Mouse (Mus musculus) spleen, adult 2 months (tissue): ENCODE measurements at regions not wholly inside any gene's neighbourhood (a gene's known extent, or its start where the extent isn't known, plus 50 kb on each side); places are given as distances from the start of the nearest gene placed in this dataset.

Experiments
- DNase-seq, 2 experiments: peaks; one replicate each; pipeline versions ENCODE4 v3.0.0 to v3.0.0-alpha.2; 2012 to 2021; ENCODE audit warnings: low spot score in 2 of 2, low read depth in 1 of 2
- H3K27ac ChIP-seq: fragments of 200-500 bp; 2 replicates; pipeline ENCODE4 v1.5.1; 2012; ENCODE audit warnings: low read length, inconsistent platforms; ENCODE audit not compliant: insufficient read depth
- H3K27me3 ChIP-seq: fragments of 200-500 bp; 2 replicates; pipeline ENCODE4 v1.6.1; 2012; ENCODE audit warnings: mild to moderate bottlenecking, moderate library complexity, low read length, inconsistent platforms; ENCODE audit not compliant: control insufficient read depth, insufficient read depth
- H3K36me3 ChIP-seq: fragments of 200-500 bp; 2 replicates; pipeline ENCODE4 v1.6.1; 2012; ENCODE audit warnings: mild to moderate bottlenecking, low read length, inconsistent platforms; ENCODE audit not compliant: control insufficient read depth, insufficient read depth
- H3K4me1 ChIP-seq: fragments of 200-500 bp; 2 replicates; pipeline ENCODE4 v1.6.1; 2011; ENCODE audit warnings: inconsistent platforms; ENCODE audit not compliant: control insufficient read depth, insufficient read depth, insufficient read length
- H3K4me3 ChIP-seq: fragments of 200-500 bp; 2 replicates; pipeline ENCODE4 v1.5.1; 2011; ENCODE audit warnings: mild to moderate bottlenecking, inconsistent platforms; ENCODE audit not compliant: insufficient read depth, insufficient read length; ENCODE audit errors: extremely low read depth
- CTCF ChIP-seq: fragments of 200-500 bp; IDR thresholded peaks from 2 replicates; pipeline ENCODE4 v1.5.1; 2011; ENCODE audit warnings: mild to moderate bottlenecking, inconsistent platforms; ENCODE audit not compliant: insufficient read depth, insufficient read length, insufficient replicate concordance; ENCODE audit errors: extremely low read depth
- POLR2A ChIP-seq: fragments of 200-500 bp; IDR thresholded peaks from 2 replicates; pipeline ENCODE4 v1.6.1; 2011; ENCODE audit warnings: low read depth, low read length, inconsistent platforms
- WGBS: fragments of 180-500 bp; shearing (Covaris S2); methylation state at CpG from one replicate; pipeline ENCODE4 v1.1.7; 2018; 5-methylcytosine and 5-hydroxymethylcytosine counted together

DNA sequence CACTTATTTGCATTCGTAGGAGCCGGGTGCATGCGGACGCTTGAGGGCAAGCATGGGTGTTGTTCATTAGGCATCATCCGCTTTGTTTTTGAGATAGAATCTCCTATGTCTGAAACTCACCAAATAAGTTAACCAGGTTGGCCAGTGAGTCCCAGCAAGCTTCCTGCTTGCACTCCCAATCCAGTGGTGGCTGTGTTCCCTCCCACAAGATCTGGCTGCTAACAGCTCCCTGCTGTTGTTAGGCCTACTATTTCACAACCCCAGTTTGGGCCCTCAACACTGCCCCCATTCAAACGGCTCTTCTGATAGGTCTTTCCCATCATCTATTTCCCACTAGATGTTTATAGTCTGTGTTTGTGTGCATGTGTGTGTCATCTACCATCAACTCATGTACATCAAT, 56.3 kb upstream of the Rgma start:
- no peaks in the 10 kb centered on the region for H3K36me3 ChIP-seq
- DNase-seq = no peak
- TF ChIP-seq POLR2A = no peak
- no peak for TF ChIP-seq CTCF
- no peak overlapping the region for H3K27ac ChIP-seq
- no peaks in the 10 kb centered on the region for H3K4me1 ChIP-seq
- no peak overlapping the region for H3K4me3 ChIP-seq
- 90% methylated on average over 6 of the region's 6 CpGs for WGBS
- H3K27me3 ChIP-seq = no peaks in the 10 kb centered on the region

DNA sequence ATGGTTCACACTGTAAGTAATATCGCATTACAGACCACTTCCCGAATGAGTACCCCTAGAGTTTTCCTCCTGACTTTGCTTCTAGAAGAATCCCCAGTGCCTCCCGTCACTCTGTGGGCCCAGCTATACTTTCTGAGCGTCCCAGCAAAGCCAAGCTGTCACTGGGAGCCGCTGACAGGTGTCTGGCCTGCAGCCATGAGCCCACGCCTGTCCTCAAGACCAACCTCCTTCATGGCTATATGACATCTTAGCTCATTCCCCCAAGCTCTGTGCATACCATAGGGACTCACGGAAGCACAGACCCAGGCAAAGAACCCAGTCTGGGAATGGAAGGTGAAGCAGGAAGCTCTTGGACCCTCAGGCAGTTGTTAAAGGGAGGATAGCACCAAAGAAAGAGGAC, 55.3 kb upstream of the Rgma start:
- WGBS = 83% methylated on average over 7 of the region's 7 CpGs
- no peaks in the 10 kb centered on the region for H3K36me3 ChIP-seq
- TF ChIP-seq CTCF = no peak
- TF ChIP-seq POLR2A = no peak

DNA sequence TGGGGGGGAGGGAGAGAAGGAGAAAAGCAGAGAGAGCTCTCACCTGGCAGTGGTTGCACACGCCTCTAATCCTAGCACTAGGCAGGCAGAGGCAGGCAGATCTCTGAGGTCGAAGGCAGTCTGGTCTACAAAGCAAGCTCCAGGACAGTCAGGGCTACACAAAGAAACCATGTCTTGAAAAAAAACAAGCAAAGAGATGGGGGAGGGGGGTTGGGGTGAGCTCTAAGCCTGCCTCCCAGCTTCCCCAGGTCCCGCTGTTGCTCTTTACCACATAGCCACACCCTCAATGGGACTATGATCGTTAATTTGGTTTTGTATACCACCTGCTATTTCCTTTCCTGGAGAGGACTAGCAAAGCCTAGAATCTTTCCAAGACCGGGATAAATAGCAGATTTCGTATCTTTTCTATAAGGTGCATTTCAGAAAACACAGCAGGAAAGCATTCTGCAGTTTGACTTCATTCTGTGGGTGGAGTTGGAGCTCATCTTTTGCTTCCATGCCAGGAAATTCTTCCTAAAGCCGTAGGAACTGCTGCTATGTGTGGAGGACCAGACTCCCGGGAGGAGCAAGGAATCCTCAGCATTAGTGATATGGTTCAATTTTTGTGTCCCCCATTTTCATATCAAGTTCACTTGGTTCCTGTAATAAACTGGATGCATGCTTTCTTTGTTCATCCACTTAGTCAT, 52.7 kb upstream of the Rgma start:
- WGBS = 84% methylated on average over 8 of the region's 8 CpGs
- H3K36me3 ChIP-seq = no peaks in the 10 kb centered on the region

More for the DNA sequence above, 55.3 kb upstream of the Rgma start:
- Histone ChIP-seq H3K4me3 (no peak overlapping the region), H3K4me1 (no peaks in the 10 kb centered on the region), H3K27me3 (no peaks in the 10 kb centered on the region), H3K27ac (no peak overlapping the region)
- no peak for DNase-seq

DNA sequence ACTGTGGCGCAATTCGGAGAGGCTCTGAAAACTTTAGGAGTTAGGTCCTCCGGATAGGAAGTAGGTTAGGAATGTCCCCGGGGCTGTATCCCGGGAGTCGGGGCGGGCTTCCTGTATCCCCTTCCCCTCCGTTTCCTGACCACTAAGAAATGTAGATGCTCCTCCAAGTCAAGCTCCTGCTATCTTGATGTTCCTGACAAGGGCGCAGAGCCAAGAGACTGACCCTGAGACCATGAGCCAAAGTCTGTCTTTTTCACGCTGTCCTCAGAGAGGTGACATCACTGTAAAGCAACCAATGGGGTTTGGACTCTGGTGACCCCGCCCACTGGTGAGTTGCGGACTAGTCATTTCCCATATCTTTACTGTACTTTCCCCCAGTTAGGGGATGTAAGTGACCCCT, 51.8 kb upstream of the Rgma start:
- TF ChIP-seq POLR2A = no peak
- TF ChIP-seq CTCF = no peak
- 41% methylated on average over 12 of the region's 12 CpGs for WGBS

More for the DNA sequence above, 52.7 kb upstream of the Rgma start:
- Histone ChIP-seq H3K4me1 (no peaks in the 10 kb centered on the region), H3K27me3 (no peaks in the 10 kb centered on the region), H3K27ac (no peak overlapping the region), H3K4me3 (no peak overlapping the region)
- no peak for DNase-seq
- TF ChIP-seq POLR2A (no peak), CTCF (no peak)

DNA sequence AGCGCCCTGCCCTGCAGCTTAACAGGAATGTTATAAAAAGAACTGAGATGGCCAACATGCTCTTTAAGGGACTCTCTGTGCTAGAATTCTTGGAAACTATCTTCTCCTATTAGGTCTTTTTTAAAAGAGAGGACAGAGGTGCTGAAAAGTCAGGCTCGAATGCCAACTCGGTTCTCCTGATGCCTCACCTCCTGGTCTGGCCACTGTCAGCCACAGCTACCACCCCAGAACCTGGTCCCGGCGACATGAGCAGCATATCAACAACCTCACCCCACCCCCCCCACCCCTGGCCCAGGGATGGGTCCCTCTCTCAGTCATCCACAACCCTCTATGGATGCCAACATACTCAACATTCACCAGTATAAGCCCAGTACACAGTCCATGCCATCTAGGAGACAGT, 49.8 kb upstream of the Rgma start:
- no peak overlapping the region for H3K27ac ChIP-seq
- WGBS = 89% methylated on average over 5 of the region's 5 CpGs
- no peaks in the 10 kb centered on the region for H3K36me3 ChIP-seq
- no peak for DNase-seq
- no peak for TF ChIP-seq POLR2A
- TF ChIP-seq CTCF = no peak
- no peaks in the 10 kb centered on the region for H3K4me1 ChIP-seq
- no peaks in the 10 kb centered on the region for H3K27me3 ChIP-seq
- no peak overlapping the region for H3K4me3 ChIP-seq

More for the DNA sequence above, 51.8 kb upstream of the Rgma start:
- Histone ChIP-seq H3K27me3 (no peaks in the 10 kb centered on the region), H3K36me3 (no peaks in the 10 kb centered on the region), H3K27ac (no peak overlapping the region), H3K4me1 (no peaks in the 10 kb centered on the region), H3K4me3 (no peak overlapping the region)
- DNase-seq = no peak
